Mouse (Mus musculus) heart, adult 11 months (tissue): ENCODE results near the gene Rrp9.

Source experiments
- DNase-seq: peaks from one replicate; pipeline ENCODE4 v3.0.0; 2022

The Rrp9 gene

GRCm38 (mm10) chr9:106457163-106457559, 18.6 kb upstream of the Rrp9 start:
- DNase-seq, result no peak

- peak; percentile 97 for DNase-seq
Observed at GRCm38 (mm10) chr9:106457920-106458319, 17.8 kb upstream of the Rrp9 start.

- DNase-seq, result peak; percentile 90
Observed at GRCm38 (mm10) chr9:106459946-106460345, 15.8 kb upstream of the Rrp9 start.

DNA sequence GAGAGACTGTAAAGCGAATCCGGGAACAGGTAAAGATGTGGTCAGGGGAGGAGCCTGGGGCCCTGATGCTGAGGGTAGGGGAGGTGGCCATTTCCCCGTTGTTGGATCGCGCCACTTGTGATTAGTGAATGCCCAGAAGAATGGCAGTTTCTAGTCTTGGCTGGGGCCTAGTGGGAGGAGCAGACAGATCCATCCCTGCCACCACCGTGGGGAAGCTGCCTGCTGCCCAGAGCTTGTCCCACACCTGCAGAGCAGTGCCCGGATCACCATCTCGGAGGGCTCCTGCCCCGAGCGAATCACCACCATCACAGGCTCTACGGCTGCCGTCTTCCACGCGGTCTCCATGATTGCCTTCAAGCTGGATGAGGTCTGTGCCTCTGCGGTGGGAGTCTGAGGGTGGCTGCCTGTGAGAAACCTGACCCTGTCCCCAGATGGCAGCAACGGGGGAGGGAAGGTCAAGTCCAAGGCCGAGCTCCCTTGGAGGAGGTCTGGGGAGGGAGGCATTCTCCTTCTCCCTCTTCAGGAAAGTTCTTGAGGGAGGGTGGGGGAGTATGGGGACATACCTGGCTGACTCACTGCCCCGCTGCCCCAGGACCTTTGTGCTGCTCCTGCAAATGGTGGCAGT, 15.2 kb upstream of the Rrp9 start:
- DNase-seq, result no peak

DNA sequence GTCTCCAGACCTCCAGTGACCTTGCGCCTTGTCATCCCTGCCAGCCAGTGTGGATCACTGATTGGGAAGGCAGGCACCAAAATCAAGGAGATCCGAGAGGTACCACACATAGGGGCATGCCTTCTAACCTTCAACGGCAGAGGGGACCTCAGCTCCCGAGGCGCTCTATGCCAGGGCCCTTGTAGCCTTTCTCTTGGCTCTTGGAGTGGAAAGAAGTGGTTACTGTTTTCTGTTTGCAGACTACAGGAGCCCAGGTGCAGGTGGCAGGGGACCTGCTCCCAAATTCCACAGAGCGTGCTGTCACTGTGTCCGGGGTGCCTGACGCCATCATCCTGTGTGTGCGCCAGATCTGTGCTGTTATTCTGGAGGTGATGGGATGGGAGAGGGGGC, 14.7 kb upstream of the Rrp9 start:
- DNase-seq, result no peak

DNA sequence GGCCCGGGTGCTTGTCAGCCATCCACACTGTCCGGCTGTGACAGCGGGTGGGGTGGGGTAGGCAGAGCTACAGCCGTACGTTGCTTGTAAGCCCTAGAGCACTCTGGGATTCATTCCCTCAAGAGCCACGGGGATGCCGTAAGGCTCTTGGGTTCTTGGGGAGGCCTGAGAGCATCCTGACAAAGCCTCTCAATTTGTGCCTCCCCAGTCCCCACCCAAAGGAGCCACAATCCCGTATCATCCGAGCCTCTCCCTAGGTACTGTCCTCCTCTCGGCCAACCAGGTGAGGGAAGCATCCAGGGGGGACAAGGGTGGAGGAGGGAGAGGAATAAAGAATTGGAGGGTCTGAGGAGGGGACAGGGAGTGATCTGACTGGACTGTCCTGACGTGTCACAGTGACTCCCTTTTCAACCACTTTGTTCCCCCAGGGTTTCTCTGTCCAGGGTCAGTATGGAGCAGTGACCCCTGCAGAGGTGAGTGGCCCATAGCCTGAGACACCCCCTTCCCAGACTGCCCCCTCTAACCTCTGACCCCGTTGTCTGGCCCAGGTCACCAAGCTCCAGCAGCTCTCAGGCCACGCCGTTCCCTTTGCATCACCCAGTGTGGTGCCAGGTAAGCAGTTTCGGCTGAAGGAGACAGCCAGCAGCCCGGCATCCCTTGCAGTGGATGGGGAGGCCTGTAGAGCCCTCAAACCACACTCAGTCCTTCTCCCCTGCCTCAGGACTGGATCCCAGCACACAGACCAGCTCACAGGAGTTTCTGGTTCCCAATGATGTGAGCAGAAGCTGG, 13.9 kb upstream of the Rrp9 start:
- no peak for DNase-seq

GRCm38 (mm10) chr9:106462430-106462800, 13.3 kb upstream of the Rrp9 start:
- DNase-seq, result peak; percentile 87

- peak; percentile 92 for DNase-seq
Observed at GRCm38 (mm10) chr9:106463122-106464063, 12.4 kb upstream of the Rrp9 start.

DNA sequence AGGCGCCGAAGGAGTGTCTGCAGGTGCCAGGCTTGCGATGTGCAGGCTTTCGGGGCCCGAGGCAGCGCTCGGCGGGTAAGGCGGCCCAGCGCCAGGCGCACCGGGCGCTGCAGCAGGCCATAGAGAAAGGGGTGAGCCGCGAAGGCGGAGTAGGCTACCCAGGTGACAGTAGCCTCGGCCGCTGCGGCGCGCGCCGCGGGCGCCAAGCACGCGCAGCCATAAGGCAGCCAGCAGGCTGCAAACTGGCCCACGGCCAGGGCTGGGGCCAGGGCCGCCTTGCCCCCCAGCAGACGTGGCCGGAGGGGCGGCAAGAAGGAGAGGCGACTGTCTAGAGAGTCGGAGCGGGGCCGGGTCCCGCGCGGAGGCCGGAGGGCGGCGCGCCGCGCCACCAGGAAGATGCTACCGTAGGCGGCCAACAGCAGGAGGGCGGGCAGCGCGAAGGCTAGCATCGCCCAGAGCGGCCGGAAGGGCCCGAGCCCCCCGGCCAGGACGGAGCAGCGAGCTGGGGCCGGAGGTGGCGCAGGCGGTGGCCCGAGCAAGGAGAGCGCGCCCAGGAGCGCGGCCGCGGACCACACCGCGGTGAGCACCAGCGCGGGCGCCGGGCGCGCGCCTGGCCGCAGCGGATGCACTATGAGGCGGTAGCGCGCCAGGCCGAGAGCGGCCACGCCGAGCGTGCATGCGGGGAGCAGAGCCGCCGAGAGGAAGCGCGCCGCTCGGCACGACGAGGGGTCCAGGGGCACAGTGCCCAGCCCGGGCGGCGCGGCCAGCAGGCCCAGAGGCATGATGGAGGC, 10.8 kb upstream of the Rrp9 start:
- DNase-seq, result peak; percentile 97

GRCm38 (mm10) chr9:106465571-106466200, 10.1 kb upstream of the Rrp9 start, which contains the start of gene Gpr62:
Gene Gpr62 (minus strand): TSS chr9:106465938.
- peak; percentile 90 for DNase-seq

GRCm38 (mm10) chr9:106466721-106467120, 9.0 kb upstream of the Rrp9 start:
- no peak for DNase-seq

GRCm38 (mm10) chr9:106467746-106468145, 8.0 kb upstream of the Rrp9 start:
- no peak for DNase-seq

DNA sequence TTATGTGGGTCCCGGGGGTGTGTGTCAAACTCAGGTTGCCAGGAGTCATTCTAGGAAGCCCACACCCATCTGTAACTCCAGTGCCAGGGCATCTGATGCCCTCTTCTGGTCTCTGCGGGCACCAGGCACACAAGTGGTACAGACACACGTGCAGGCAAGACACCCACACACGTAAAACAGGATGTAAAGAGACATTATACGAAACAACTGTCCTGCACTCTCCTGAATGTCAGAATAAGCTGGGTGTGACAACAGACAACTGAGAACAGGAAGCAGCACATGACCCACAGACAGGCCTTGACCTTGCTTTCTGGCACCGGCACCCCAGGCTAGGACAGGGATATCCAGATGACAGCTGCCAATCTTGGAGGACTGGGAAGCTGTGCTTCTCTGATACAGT, 6.4 kb upstream of the Rrp9 start:
- peak; percentile 89 for DNase-seq

DNA sequence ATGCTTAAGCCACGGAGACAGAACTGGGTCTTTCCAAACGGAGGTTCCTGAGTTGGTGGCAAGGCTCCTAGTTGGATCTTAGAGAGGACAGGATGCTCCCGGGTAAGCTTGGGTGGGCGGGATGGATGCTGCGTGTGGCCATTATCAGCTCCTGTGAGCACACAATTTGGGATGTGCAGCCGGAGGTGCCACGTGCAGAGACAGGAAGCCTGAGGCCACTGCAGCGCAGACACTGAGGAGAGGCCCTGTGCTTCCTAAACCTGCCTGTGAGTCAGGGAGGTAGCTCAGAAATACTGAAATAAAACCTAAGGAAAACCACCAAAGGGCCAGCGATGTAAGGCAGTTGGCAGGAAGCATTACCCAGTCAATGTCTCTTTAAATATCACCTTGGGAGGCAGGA, 6.0 kb upstream of the Rrp9 start:
- DNase-seq, result peak; percentile 89

GRCm38 (mm10) chr9:106470991-106471750, 4.6 kb upstream of the Rrp9 start:
- peak; percentile 95 for DNase-seq

- DNase-seq, result peak; percentile 99
Observed at GRCm38 (mm10) chr9:106471892-106472291, 3.9 kb upstream of the Rrp9 start.

GRCm38 (mm10) chr9:106472321-106472720, 3.4 kb upstream of the Rrp9 start:
- DNase-seq, result no peak

- DNase-seq, result peak; percentile 96
Observed at GRCm38 (mm10) chr9:106473081-106473752, 2.5 kb upstream of the Rrp9 start.

- DNase-seq, result no peak
Observed at GRCm38 (mm10) chr9:106473753-106474105, 2.0 kb upstream of the Rrp9 start.

DNA sequence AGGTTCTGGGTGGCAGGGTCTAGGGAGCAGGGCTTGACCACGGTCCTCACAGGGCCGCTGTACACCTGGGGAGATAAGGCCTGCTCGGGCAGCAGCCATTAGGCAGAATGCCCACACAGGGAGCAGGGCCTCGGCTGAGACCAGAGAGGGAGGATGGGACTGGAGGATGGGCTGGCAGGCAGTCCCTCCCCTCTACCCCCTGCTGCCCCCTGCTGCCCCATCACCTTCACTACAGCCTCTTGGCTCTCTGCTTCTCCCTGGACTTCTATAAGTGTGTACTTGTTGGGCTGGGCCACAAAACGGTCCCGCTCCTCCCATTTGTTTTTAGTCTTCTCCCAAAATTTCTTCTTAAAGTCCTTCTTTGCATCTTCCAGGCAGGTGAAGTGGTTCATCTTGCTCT, 1.3 kb upstream of the Rrp9 start:
- DNase-seq, result peak; percentile 98

DNA sequence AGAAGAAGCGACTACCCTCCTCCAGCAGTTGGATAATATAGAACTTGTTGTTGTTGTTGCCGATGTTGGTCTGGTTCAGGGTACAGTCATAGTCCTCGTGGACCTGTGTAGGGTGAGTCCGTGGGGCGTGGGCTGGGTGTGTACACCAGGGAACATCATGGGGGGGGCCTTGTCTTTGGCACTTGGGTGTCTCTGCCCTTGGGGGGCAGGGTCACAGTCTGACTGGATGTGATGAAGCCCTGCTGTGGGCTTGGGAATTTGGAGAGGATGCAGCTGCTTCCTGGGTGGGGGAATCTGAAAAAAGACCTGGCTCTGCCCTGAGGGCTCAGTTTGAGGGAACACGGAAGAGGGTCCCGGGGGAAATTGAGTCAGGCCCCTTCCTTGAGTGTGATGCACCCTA, 717 bp upstream of the Rrp9 start:
- peak; percentile 97 for DNase-seq
